Mouse (Mus musculus) liver, embryonic 14.5 days (tissue): ENCODE measurements around the gene Mrps35.

Experiments used
- CTCF ChIP-seq: IDR thresholded peaks from 2 replicates; pipeline ENCODE4 v1.5.1; 2016; ENCODE audit warnings: antibody characterized with exemption, low read depth, control low read depth
- EP300 ChIP-seq: IDR thresholded peaks from 2 replicates; pipeline ENCODE4 v1.6.1; 2016; ENCODE audit warnings: antibody characterized with exemption, low read depth

- TF ChIP-seq CTCF (no peak), EP300 (no peak)
Measured at GRCm38 (mm10) chr6:146995878-146996277, 46.7 kb upstream of the Mrps35 start.
